Mouse (Mus musculus) ES-Bruce4 (cell line): ENCODE measurements around the gene Ptpn14.

Source experiments
- CTCF ChIP-seq: IDR thresholded peaks from one replicate; pipeline ENCODE4 v1.8.1; 2011; ENCODE audit warnings: low read depth, low read length
- EP300 ChIP-seq: IDR thresholded peaks from 2 replicates; pipeline ENCODE4 v1.6.1; 2011; ENCODE audit warnings: low read depth, low read length; ENCODE audit not compliant: insufficient read depth
- POLR2A ChIP-seq: IDR thresholded peaks from one replicate; pipeline ENCODE4 v1.8.1; 2011; ENCODE audit warnings: low read length; ENCODE audit not compliant: insufficient read depth

DNA sequence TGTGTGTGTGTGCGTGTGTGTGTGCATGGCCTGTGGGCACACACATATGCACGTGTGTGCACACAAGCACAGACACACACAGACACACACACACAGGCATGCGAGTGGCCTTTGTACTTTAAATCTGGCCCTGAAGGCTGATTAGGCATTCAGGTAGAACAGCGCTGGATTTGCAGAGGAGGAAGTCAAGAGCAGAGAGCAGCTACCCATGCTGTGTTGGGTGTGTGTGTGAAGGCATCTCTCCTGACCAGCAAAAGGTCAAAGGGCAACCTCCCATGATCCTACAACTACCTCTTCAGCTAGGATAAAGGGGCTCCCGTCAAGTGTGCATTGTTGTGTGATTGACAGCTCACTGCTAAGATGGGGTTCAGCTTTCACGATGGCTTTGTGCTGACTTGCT lies 61.5 kb downstream of the Ptpn14 start:
- TF ChIP-seq POLR2A (no peak), EP300 (no peak), CTCF (no peak)
